Mouse (Mus musculus) embryo, embryonic 10 days (tissue): ENCODE measurements around the gene Pdpk1.
"Not testable (repeated sequence)": the region's sequence is repeated elsewhere in the genome, so short reads cannot be mapped to it uniquely, and the experiment has no call there.

Experiments
- DNase-seq: peaks from one replicate; pipeline ENCODE4 v3.0.0-alpha.2; 2015; ENCODE audit warnings: low spot score

Pdpk1 gene

GRCm38 (mm10) chr17:24113031-24113430 lies 37.7 kb downstream of the Pdpk1 start:
- no peak for DNase-seq

- no peak for DNase-seq
Observed at GRCm38 (mm10) chr17:24111256-24111655, 39.5 kb downstream of the Pdpk1 start.

GRCm38 (mm10) chr17:24108896-24109295 lies 41.8 kb downstream of the Pdpk1 start:
- DNase-seq, result no peak

- no peak for DNase-seq
Observed at GRCm38 (mm10) chr17:24105111-24105510, 45.6 kb downstream of the Pdpk1 start.

GRCm38 (mm10) chr17:24098354-24098753 lies 52.4 kb downstream of the Pdpk1 start:
- no peak for DNase-seq

GRCm38 (mm10) chr17:24090575-24090974 lies 60.1 kb downstream of the Pdpk1 start:
- DNase-seq, result no peak

GRCm38 (mm10) chr17:24086399-24086798 lies 64.3 kb downstream of the Pdpk1 start:
- not testable (repeated sequence) for DNase-seq

- DNase-seq, result no peak
Observed at GRCm38 (mm10) chr17:24084593-24084992, 66.1 kb downstream of the Pdpk1 start.

- no peak for DNase-seq
Observed at GRCm38 (mm10) chr17:24077101-24077500, 73.6 kb downstream of the Pdpk1 start.

GRCm38 (mm10) chr17:24072919-24073696 lies 77.6 kb downstream of the Pdpk1 start, which contains the start of gene Kctd5:
Kctd5 (minus strand) TSS chr17:24073485.
- DNase-seq, result peak; percentile 93

- no peak for DNase-seq
Observed at GRCm38 (mm10) chr17:24069531-24069930, 81.2 kb downstream of the Pdpk1 start.

- DNase-seq, result no peak
Observed at GRCm38 (mm10) chr17:24068271-24068670, 82.5 kb downstream of the Pdpk1 start.

- DNase-seq, result no peak
Observed at GRCm38 (mm10) chr17:24062459-24063155, 88.1 kb downstream of the Pdpk1 start.

GRCm38 (mm10) chr17:24057730-24058245 lies 92.9 kb downstream of the Pdpk1 start:
- no peak for DNase-seq

- DNase-seq, result no peak
Observed at GRCm38 (mm10) chr17:24056636-24057625, 93.8 kb downstream of the Pdpk1 start.

GRCm38 (mm10) chr17:24049008-24049407 lies 101.7 kb downstream of the Pdpk1 start:
- DNase-seq, result no peak

GRCm38 (mm10) chr17:24048053-24048452 lies 102.7 kb downstream of the Pdpk1 start:
- DNase-seq, result no peak

- peak; percentile 22 for DNase-seq
Observed at GRCm38 (mm10) chr17:24046026-24046425, 104.7 kb downstream of the Pdpk1 start.

- no peak for DNase-seq
Observed at GRCm38 (mm10) chr17:24045608-24046007, 105.1 kb downstream of the Pdpk1 start.

GRCm38 (mm10) chr17:24044482-24044881 lies 106.2 kb downstream of the Pdpk1 start:
- DNase-seq, result no peak

- no peak for DNase-seq
Observed at GRCm38 (mm10) chr17:24037844-24038243, 112.9 kb downstream of the Pdpk1 start, which contains the start of gene Prss27. Prss27 (plus strand) TSS chr17:24038144.

GRCm38 (mm10) chr17:24037360-24037759 lies 113.4 kb downstream of the Pdpk1 start:
- no peak for DNase-seq
